Mouse (Mus musculus): ENCODE data around the gene Sucnr1. TPM values are rescaled to one million over a fixed set of nuclear protein-coding genes. Genes with fewer than 3 reads are reported as not detected.
"Not testable (repeated sequence)": the region's sequence is repeated elsewhere in the genome, so short reads cannot be mapped to it uniquely, and the experiment has no call there.

Sucnr1 gene
- polyA plus RNA-seq, 2 experiments: 1.1 to 1.2 TPM

DNA sequence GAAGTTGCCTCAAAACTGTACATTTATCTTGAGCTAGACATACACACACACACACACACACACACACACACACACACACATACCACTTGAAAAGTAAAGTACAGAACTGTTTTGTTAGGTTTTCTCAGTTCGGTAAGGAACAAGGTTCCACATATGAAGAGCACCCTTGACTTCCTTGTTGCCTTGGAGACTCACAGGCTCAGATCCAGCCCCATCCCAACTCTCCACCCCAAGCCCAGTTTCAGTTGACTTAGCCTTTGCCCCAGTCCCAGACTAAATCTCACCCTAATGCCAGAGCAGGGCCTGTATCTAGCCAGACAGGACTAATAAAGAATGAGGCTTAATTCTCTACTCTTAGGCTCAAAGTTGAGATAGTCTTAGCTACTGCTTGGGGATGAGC is 16.9 kb downstream of the Sucnr1 start:
- no peak for TF ChIP-seq POLR2A (IDR thresholded peaks at IDR 0.05; ENCODE audit: borderline replicate concordance, extremely low read depth, insufficient read depth, insufficient read length)
- no peak overlapping the region for H3K4me2 ChIP-seq (replicated peaks; ENCODE audit: low read depth, low read length, severe bottlenecking)
- WGBS: 94% methylated on average over 1 of the region's 1 CpGs

GRCm38 (mm10) chr3:60104462-60105109 is 22.9 kb downstream of the Sucnr1 start:
- Histone ChIP-seq H3K4me1 (ENCODE audit: control insufficient read depth, insufficient read depth, low read length) (no peaks in the 10 kb centered on the region), H3K36me3 (ENCODE audit: control insufficient read depth, insufficient read depth, low read length) (no peaks in the 10 kb centered on the region), H3K4me2 (replicated peaks; ENCODE audit: low read depth, low read length, severe bottlenecking) (no peak overlapping the region), H3K4me3 (replicated peaks; ENCODE audit: low read length) (no peak overlapping the region), H3K9ac (ENCODE audit: low read depth, low read length, severe bottlenecking) (no peak overlapping the region), H3K27me3 (ENCODE audit: control insufficient read depth, insufficient read depth, low read length) (no peaks in the 10 kb centered on the region), H3K27ac (replicated peaks; ENCODE audit: low read depth, low read length) (no peak overlapping the region), H3K9me3 (ENCODE audit: control insufficient read depth, low read length) (no peaks in the 10 kb centered on the region)
- ATAC-seq (ENCODE audit: low FRiP score, low read depth): no peak
- 70% methylated on average over 2 of the region's 2 CpGs for WGBS
- no peak for DNase-seq (ENCODE audit: low spot score)
- no peak for TF ChIP-seq POLR2A (IDR thresholded peaks at IDR 0.05; ENCODE audit: borderline replicate concordance, extremely low read depth, insufficient read depth, insufficient read length)

More for the DNA sequence above, 16.9 kb downstream of the Sucnr1 start:
- DNase-seq (ENCODE audit: low spot score) (no peak), ATAC-seq (ENCODE audit: low FRiP score, low read depth) (no peak)
- H3K36me3 ChIP-seq (ENCODE audit: control insufficient read depth, insufficient read depth, low read length): no peaks in the 10 kb centered on the region
- H3K9me3 ChIP-seq (ENCODE audit: control insufficient read depth, low read length): no peaks in the 10 kb centered on the region
- H3K9ac ChIP-seq (ENCODE audit: low read depth, low read length, severe bottlenecking): no peak overlapping the region
- H3K27ac ChIP-seq (replicated peaks; ENCODE audit: low read depth, low read length): no peak overlapping the region
- no peaks in the 10 kb centered on the region for H3K27me3 ChIP-seq (ENCODE audit: control insufficient read depth, insufficient read depth, low read length)
- no peak overlapping the region for H3K4me3 ChIP-seq (replicated peaks; ENCODE audit: low read length)
- H3K4me1 ChIP-seq (ENCODE audit: control insufficient read depth, insufficient read depth, low read length): no peaks in the 10 kb centered on the region

DNA sequence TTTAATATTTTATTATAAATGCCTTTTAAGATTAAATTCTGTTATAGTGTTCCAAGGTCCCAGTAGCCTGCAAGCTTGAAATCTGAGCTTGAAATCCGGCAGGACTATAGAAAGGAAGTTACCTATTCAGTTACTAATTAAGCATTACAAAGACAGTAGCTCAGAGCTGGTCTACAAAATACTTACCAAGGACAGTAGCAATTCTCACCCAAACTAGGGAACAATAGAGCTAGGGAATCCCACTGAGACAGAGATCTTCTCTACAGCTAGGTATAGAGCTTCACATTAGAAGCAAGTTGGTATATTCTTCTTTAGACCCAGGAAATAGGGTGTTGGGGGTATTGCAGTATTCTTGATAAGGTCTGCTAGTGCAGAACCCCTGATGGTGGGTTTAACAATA is 24.8 kb downstream of the Sucnr1 start:
- not testable (repeated sequence) for ATAC-seq (ENCODE audit: low FRiP score, low read depth); H3K27me3 ChIP-seq (ENCODE audit: control insufficient read depth, insufficient read depth, low read length); H3K9ac ChIP-seq (ENCODE audit: low read depth, low read length, severe bottlenecking); H3K4me3 ChIP-seq (replicated peaks; ENCODE audit: low read length); H3K4me1 ChIP-seq (ENCODE audit: control insufficient read depth, insufficient read depth, low read length); H3K9me3 ChIP-seq (ENCODE audit: control insufficient read depth, low read length); H3K4me2 ChIP-seq (replicated peaks; ENCODE audit: low read depth, low read length, severe bottlenecking); H3K27ac ChIP-seq (replicated peaks; ENCODE audit: low read depth, low read length); DNase-seq (ENCODE audit: low spot score); H3K36me3 ChIP-seq (ENCODE audit: control insufficient read depth, insufficient read depth, low read length)
- WGBS: 68% methylated on average over 1 of the region's 1 CpGs

- H3K4me1 ChIP-seq (ENCODE audit: control insufficient read depth, insufficient read depth, low read length): no peaks in the 10 kb centered on the region
- ATAC-seq (ENCODE audit: low FRiP score, low read depth): no peak
- no peaks in the 10 kb centered on the region for H3K27me3 ChIP-seq (ENCODE audit: control insufficient read depth, insufficient read depth, low read length)
- no peak overlapping the region for H3K4me2 ChIP-seq (replicated peaks; ENCODE audit: low read depth, low read length, severe bottlenecking)
- TF ChIP-seq POLR2A (IDR thresholded peaks at IDR 0.05; ENCODE audit: borderline replicate concordance, extremely low read depth, insufficient read depth, insufficient read length): no peak
- H3K9me3 ChIP-seq (ENCODE audit: control insufficient read depth, low read length): no peaks in the 10 kb centered on the region
- no peak overlapping the region for H3K4me3 ChIP-seq (replicated peaks; ENCODE audit: low read length)
- no peak overlapping the region for H3K9ac ChIP-seq (ENCODE audit: low read depth, low read length, severe bottlenecking)
- WGBS: 90% methylated on average over 3 of the region's 3 CpGs
- H3K27ac ChIP-seq (replicated peaks; ENCODE audit: low read depth, low read length): no peak overlapping the region
- H3K36me3 ChIP-seq (ENCODE audit: control insufficient read depth, insufficient read depth, low read length): no peaks in the 10 kb centered on the region
- no peak for DNase-seq (ENCODE audit: low spot score)
These were observed 26.1 kb downstream of the Sucnr1 start for GRCm38 (mm10) chr3:60107736-60108135.

DNA sequence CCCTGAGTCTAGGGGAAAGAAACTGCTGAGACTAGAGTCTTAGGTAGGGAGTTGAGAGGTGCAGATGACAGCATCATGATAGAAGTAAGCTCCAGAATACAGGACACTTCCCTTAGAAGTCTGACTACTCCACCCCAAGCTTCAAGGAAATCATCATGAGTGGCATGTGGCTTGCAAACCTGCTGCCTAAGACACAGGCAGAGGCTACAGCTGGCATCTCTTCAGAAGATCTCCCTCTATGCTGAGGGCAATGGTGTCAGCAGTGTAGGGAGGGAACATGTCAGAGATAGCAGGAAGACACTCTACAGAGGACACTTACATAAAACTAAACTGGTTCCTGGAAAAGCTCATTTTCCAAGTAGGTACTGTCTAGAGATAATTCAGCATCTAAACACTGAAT is 27.1 kb downstream of the Sucnr1 start:
- Histone ChIP-seq H3K4me1 (ENCODE audit: control insufficient read depth, insufficient read depth, low read length) (no peaks in the 10 kb centered on the region), H3K27ac (replicated peaks; ENCODE audit: low read depth, low read length) (no peak overlapping the region), H3K4me3 (replicated peaks; ENCODE audit: low read length) (no peak overlapping the region), H3K4me2 (replicated peaks; ENCODE audit: low read depth, low read length, severe bottlenecking) (no peak overlapping the region), H3K9me3 (ENCODE audit: control insufficient read depth, low read length) (no peaks in the 10 kb centered on the region), H3K36me3 (ENCODE audit: control insufficient read depth, insufficient read depth, low read length) (no peaks in the 10 kb centered on the region), H3K27me3 (ENCODE audit: control insufficient read depth, insufficient read depth, low read length) (no peaks in the 10 kb centered on the region), H3K9ac (ENCODE audit: low read depth, low read length, severe bottlenecking) (no peak overlapping the region)
- no peak for TF ChIP-seq POLR2A (IDR thresholded peaks at IDR 0.05; ENCODE audit: borderline replicate concordance, extremely low read depth, insufficient read depth, insufficient read length)
- no peak for ATAC-seq (ENCODE audit: low FRiP score, low read depth)
- no peak for DNase-seq (ENCODE audit: low spot score)
